Mouse (Mus musculus) forebrain, embryonic 10.5 days (tissue): ENCODE measurements around the gene Snapc1. TPM values are rescaled to one million over a fixed set of nuclear protein-coding genes. Genes with fewer than 3 reads are reported as not detected.

ENCODE experiments used
- DNase-seq: peaks from one replicate; pipeline ENCODE4 v3.0.0-alpha.2; 2017; ENCODE audit warnings: low spot score; ENCODE audit errors: extremely low spot score
- H3K27ac ChIP-seq: fragments of 300-500 bp; sonication (generic); 2 replicates; pipeline ENCODE4 v1.5.1; 2016; ENCODE audit warnings: mild to moderate bottlenecking
- H3K27me3 ChIP-seq: fragments of 300-500 bp; sonication (generic); 2 replicates; pipeline ENCODE4 v1.6.1; 2016; ENCODE audit warnings: mild to moderate bottlenecking; ENCODE audit not compliant: poor library complexity, severe bottlenecking
- H3K36me3 ChIP-seq: fragments of 300-500 bp; sonication (generic); replicated peaks from 2 replicates; pipeline ENCODE4 v1.6.1; 2016; ENCODE audit warnings: mild to moderate bottlenecking, moderate library complexity
- H3K4me1 ChIP-seq: fragments of 300-500 bp; sonication (generic); 2 replicates; pipeline ENCODE4 v1.6.1; 2016
- H3K4me3 ChIP-seq: fragments of 300-500 bp; sonication (generic); 2 replicates; pipeline ENCODE4 v1.5.1; 2016; ENCODE audit warnings: mild to moderate bottlenecking, moderate library complexity
- H3K9me3 ChIP-seq: fragments of 300-500 bp; sonication (generic); 2 replicates; pipeline ENCODE4 v1.6.1; 2016; ENCODE audit warnings: mild to moderate bottlenecking, moderate library complexity
- WGBS: fragments of 180-500 bp; shearing (Covaris S2); methylation state at CpG from one replicate; pipeline ENCODE4 v1.1.7; 2016; 5-methylcytosine and 5-hydroxymethylcytosine counted together
- polyA plus RNA-seq: library from polyadenylated mRNA; unstranded; fragments of >200 nt; fragmentation: Nextera tagmentation; extraction: Ambion mirVana; gene quantifications from 2 replicates; pipeline ENCODE4 v1.2.1, GENCODE M21; 2016

Gene Snapc1
- polyA plus RNA-seq, 1 experiment from 2014 or later: 23.3 TPM

DNA sequence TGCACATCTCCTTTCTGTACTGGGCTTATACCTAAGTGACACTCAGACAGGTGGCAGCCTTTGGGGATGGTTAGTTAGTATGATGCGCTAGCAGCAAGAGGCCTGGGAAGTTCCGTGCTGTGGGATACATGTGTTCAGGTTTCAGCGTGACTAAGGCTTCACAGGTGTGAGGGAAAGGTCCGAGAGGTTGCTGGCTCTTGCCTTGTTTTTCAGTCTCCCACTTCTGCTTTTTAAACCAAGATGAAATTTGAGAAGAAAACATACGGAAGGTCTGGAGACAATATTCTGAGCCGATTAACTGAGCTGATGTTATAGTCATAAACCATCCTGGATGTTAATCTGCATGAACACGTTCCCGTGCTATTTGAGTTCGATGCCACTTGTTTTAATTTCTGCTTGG, 38.2 kb downstream of the Snapc1 start:
- Histone ChIP-seq H3K27me3 (peaks cover 25% of the 10 kb centered on the region), H3K27ac (no peak overlapping the region), H3K9me3 (no peaks in the 10 kb centered on the region), H3K4me1 (peaks cover 8% of the 10 kb centered on the region), H3K36me3 (no peaks in the 10 kb centered on the region), H3K4me3 (no peak overlapping the region)
- no peak for DNase-seq
- 88% methylated on average over 9 of the region's 9 CpGs for WGBS

DNA sequence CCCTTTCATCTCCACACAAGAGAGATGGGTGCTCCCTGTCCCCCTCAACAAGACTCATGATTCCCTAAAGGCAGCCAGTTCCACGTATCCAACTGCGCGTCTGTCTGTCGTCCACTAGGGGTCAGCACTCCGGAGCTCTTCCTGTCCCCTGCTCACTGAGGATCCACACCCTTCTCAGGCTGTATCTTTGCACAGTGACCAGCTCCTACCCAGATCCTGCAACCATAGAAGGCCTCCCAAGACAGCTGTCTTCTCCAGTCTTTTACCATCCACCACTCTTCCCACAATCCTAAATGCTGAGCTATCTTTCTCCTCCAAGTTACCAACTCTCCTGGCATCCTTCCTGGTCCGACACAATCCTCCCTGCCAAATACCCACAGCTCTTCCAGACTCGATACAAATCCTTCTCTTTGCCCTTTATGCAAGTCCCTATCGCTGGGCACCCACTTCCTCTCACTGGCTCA, 45.2 kb downstream of the Snapc1 start:
- Histone ChIP-seq H3K4me3 (no peak overlapping the region), H3K4me1 (peaks cover 6% of the 10 kb centered on the region), H3K9me3 (no peaks in the 10 kb centered on the region), H3K27ac (no peak overlapping the region), H3K27me3 (peaks cover 3% of the 10 kb centered on the region; the same call in 1 of the 2 replicates), H3K36me3 (no peaks in the 10 kb centered on the region)
- peak; percentile 45 for DNase-seq
- 28% methylated on average over 8 of the region's 8 CpGs for WGBS

DNA sequence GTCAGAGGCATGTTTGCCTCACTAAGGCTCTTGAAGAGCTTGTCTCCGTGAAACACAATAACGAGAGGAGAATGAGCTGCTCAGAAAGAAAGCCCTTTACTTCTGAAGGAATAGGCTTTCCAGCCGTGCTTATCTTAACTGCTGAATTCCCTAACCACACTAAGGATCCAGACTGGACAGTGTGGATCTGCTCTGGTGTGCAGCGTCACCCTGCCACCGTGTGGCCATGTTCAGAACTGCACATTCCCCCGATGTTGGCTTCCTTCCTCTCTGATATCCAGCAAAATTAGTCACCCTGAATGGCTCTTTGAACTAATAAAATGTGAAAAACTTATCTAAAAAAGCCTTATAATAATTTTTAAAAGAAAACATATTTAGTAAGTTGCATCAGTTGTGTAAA, 49.5 kb downstream of the Snapc1 start:
- Histone ChIP-seq H3K9me3 (no peaks in the 10 kb centered on the region), H3K27me3 (peaks cover 3% of the 10 kb centered on the region; the same call in 1 of the 2 replicates), H3K36me3 (no peaks in the 10 kb centered on the region), H3K27ac (no peak overlapping the region), H3K4me3 (no peak overlapping the region), H3K4me1 (peaks cover 6% of the 10 kb centered on the region)
- WGBS: 1% methylated on average over 6 of the region's 6 CpGs
- peak; percentile 73 for DNase-seq

DNA sequence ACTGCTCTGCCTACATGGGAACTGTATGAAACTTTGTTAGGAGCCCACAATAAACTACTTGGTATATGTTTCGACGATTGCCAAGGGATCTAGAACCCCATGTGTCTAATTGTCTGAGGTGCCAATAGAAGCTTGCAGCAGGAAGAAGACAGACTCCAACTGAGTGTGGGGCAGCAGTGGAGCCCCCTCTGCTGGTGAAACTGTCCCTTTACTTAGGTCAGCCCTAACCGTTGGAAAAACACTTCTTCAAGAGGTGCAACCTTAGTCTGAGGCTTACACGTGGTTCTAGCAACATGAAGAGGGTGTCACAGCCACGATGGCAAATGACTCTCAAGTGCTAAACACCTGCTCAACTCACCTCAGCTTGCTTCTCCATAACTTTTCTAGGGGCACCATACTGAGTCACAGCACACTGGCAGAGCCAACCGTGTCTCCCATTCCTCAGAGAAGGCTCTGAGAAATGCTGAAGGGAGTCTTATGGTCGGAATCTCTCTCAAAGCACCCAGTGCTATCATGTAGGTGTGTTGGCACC, 50.5 kb downstream of the Snapc1 start:
- no peak overlapping the region for H3K4me3 ChIP-seq
- WGBS: 66% methylated on average over 7 of the region's 7 CpGs
- DNase-seq: no peak
- H3K36me3 ChIP-seq: no peaks in the 10 kb centered on the region
- H3K27ac ChIP-seq: no peak overlapping the region
- no peaks in the 10 kb centered on the region for H3K9me3 ChIP-seq
- H3K4me1 ChIP-seq: peaks cover 6% of the 10 kb centered on the region
- peaks cover 3% of the 10 kb centered on the region; the same call in 1 of the 2 replicates for H3K27me3 ChIP-seq

GRCm38 (mm10) chr12:74015491-74015890, 51.2 kb downstream of the Snapc1 start:
- Histone ChIP-seq H3K4me3 (no peak overlapping the region), H3K27me3 (peaks cover 3% of the 10 kb centered on the region; the same call in 1 of the 2 replicates), H3K36me3 (no peaks in the 10 kb centered on the region), H3K27ac (no peak overlapping the region), H3K9me3 (no peaks in the 10 kb centered on the region), H3K4me1 (peaks cover 6% of the 10 kb centered on the region)
- WGBS: 75% methylated on average over 5 of the region's 5 CpGs
- DNase-seq: no peak

- WGBS: 74% methylated on average over 5 of the region's 5 CpGs
- Histone ChIP-seq H3K27me3 (no peaks in the 10 kb centered on the region), H3K4me1 (peaks cover 6% of the 10 kb centered on the region), H3K4me3 (no peak overlapping the region), H3K36me3 (no peaks in the 10 kb centered on the region), H3K27ac (no peak overlapping the region), H3K9me3 (no peaks in the 10 kb centered on the region)
- DNase-seq: no peak
These were observed 59.0 kb downstream of the Snapc1 start for GRCm38 (mm10) chr12:74023260-74023659.

- DNase-seq: no peak
- no peaks in the 10 kb centered on the region for H3K9me3 ChIP-seq
- no peak overlapping the region for H3K27ac ChIP-seq
- H3K36me3 ChIP-seq: no peaks in the 10 kb centered on the region
- H3K4me3 ChIP-seq: no peak overlapping the region
- WGBS: 91% methylated on average over 2 of the region's 2 CpGs
- H3K4me1 ChIP-seq: peaks cover 6% of the 10 kb centered on the region
- H3K27me3 ChIP-seq: no peaks in the 10 kb centered on the region
These were observed 60.6 kb downstream of the Snapc1 start for GRCm38 (mm10) chr12:74024912-74025311.

Other genes starting within 250 kb of the Snapc1 start
- gene Hif1a, start 63.1 kb upstream of the Snapc1 start, polyA plus RNA-seq: 80.7 and 86.3 TPM in 2 replicates
- gene Gm49321, start 26.8 kb upstream of the Snapc1 start, polyA plus RNA-seq: 14.0 and 16.6 TPM in 2 replicates
- gene Syt16, start 33.2 kb downstream of the Snapc1 start, polyA plus RNA-seq: 1.5 and 1.8 TPM in 2 replicates